Mouse (Mus musculus) CH12.LX (cell line): ENCODE measurements at regions not wholly inside any gene's neighbourhood (a gene's known extent, or its start where the extent isn't known, plus 50 kb on each side); places are given as distances from the start of the nearest gene placed in this dataset.

Experiments
- DNase-seq: peaks from one replicate; pipeline ENCODE4 v3.0.0-alpha.2; 2013; ENCODE audit errors: extremely low read depth
- H3K27ac ChIP-seq: 2 replicates; pipeline ENCODE4 v1.5.1; 2012; ENCODE audit warnings: low read depth, mild to moderate bottlenecking, control low read depth, moderate library complexity; ENCODE audit not compliant: insufficient read depth
- H3K27me3 ChIP-seq: replicated peaks from 2 replicates; pipeline ENCODE3; 2012; ENCODE audit warnings: inconsistent platforms
- H3K36me3 ChIP-seq, 2 experiments: replicated peaks in 1 of 2; 2 replicates each; pipeline versions ENCODE3 to v1.6.1; 2012; ENCODE audit warnings: inconsistent platforms in 1 of 2, low read length in 1 of 2, mild to moderate bottlenecking in 1 of 2, mixed read lengths in 1 of 2, moderate library complexity in 1 of 2; ENCODE audit not compliant: control insufficient read depth in 1 of 2, insufficient read depth in 1 of 2
- H3K4me1 ChIP-seq, 2 experiments: 2 replicates each; pipeline ENCODE4 v1.6.1; 2012; ENCODE audit warnings: inconsistent platforms in 1 of 2, moderate library complexity in 1 of 2; ENCODE audit not compliant: insufficient read depth in 2 of 2, control insufficient read depth in 1 of 2
- H3K4me2 ChIP-seq: 2 replicates; pipeline ENCODE4 v1.6.1; 2012; ENCODE audit warnings: low read depth, mild to moderate bottlenecking, control low read depth; ENCODE audit not compliant: poor library complexity, insufficient read depth, severe bottlenecking
- H3K4me3 ChIP-seq, 3 experiments: fragments of 150-350 bp in 1 of 3; sonication (generic) in 1 of 3; replicated peaks in 1 of 3; 2 replicates each; pipeline versions ENCODE3 to v1.5.1; 2011 to 2012; ENCODE audit warnings: low read depth in 2 of 3, low read length in 2 of 3, mild to moderate bottlenecking in 2 of 3, moderate library complexity in 2 of 3, control low read depth in 1 of 3, improper control_type of control experiment in 1 of 3, inconsistent platforms in 1 of 3, mixed read lengths in 1 of 3; ENCODE audit not compliant: poor library complexity in 1 of 3
- H3K79me2 ChIP-seq: replicated peaks from 2 replicates; pipeline ENCODE4 v1.6.1; 2012; ENCODE audit warnings: mild to moderate bottlenecking, moderate library complexity; ENCODE audit not compliant: control insufficient read depth, poor library complexity, insufficient read depth, severe bottlenecking; ENCODE audit errors: extremely low read depth
- H3K9ac ChIP-seq: 2 replicates; pipeline ENCODE4 v1.6.1; 2012; ENCODE audit warnings: low read depth, mild to moderate bottlenecking, control low read depth, moderate library complexity; ENCODE audit not compliant: insufficient read depth
- H3K9me3 ChIP-seq: replicated peaks from 2 replicates; pipeline ENCODE3; 2012; ENCODE audit warnings: low read length, inconsistent platforms, mixed read lengths
- BHLHE40 ChIP-seq: IDR thresholded peaks from 2 replicates; pipeline ENCODE4 v1.6.1; 2011; ENCODE audit warnings: mild to moderate bottlenecking, low read depth, low read length, improper control_type of control experiment
- CTCF ChIP-seq, 2 experiments: IDR thresholded peaks in 1 of 2; conservative IDR thresholded peaks in 1 of 2; 2 replicates each; pipeline ENCODE4 v1.5.1; 2011 to 2012; ENCODE audit warnings: low read depth in 2 of 2, low read length in 2 of 2, improper control_type of control experiment in 1 of 2, inconsistent platforms in 1 of 2, mild to moderate bottlenecking in 1 of 2, moderate library complexity in 1 of 2
- E2F4 ChIP-seq: IDR thresholded peaks from 2 replicates; pipeline ENCODE4 v1.6.1; 2011; ENCODE audit warnings: low read depth, low read length, improper control_type of control experiment; ENCODE audit not compliant: insufficient replicate concordance
- EP300 ChIP-seq: IDR thresholded peaks from 2 replicates; pipeline ENCODE4 v1.6.1; 2011; ENCODE audit warnings: low read length, improper control_type of control experiment
- GABPA ChIP-seq: IDR thresholded peaks from 2 replicates; pipeline ENCODE4 v1.6.1; 2012; ENCODE audit warnings: low read depth, low read length, improper control_type of control experiment, inconsistent platforms; ENCODE audit not compliant: insufficient replicate concordance
- IRF4 ChIP-seq: IDR thresholded peaks from 2 replicates; pipeline ENCODE4 v1.6.1; 2014; ENCODE audit warnings: low read depth, mild to moderate bottlenecking, inconsistent platforms, low read length, improper control_type of control experiment
- JUN ChIP-seq: IDR thresholded peaks from 2 replicates; pipeline ENCODE4 v1.6.1; 2011; ENCODE audit warnings: low read depth, mild to moderate bottlenecking, low read length, improper control_type of control experiment, moderate library complexity; ENCODE audit not compliant: insufficient read depth
- JUND ChIP-seq: conservative IDR thresholded peaks from 2 replicates; pipeline ENCODE4 v1.6.1; 2011; ENCODE audit warnings: low read depth, low read length, improper control_type of control experiment
- KAT2A ChIP-seq: IDR thresholded peaks from 2 replicates; pipeline ENCODE4 v1.6.1; 2012; ENCODE audit warnings: low read length, improper control_type of control experiment, inconsistent platforms; ENCODE audit not compliant: insufficient replicate concordance
- MAZ ChIP-seq: IDR thresholded peaks from 2 replicates; pipeline ENCODE4 v1.6.1; 2012; ENCODE audit warnings: low read depth, mild to moderate bottlenecking, inconsistent platforms, low read length, improper control_type of control experiment, moderate library complexity
- MEF2A ChIP-seq: IDR thresholded peaks from 2 replicates; pipeline ENCODE4 v1.6.1; 2014; ENCODE audit warnings: low read depth, mild to moderate bottlenecking, inconsistent platforms, low read length, improper control_type of control experiment, borderline replicate concordance
- MYC ChIP-seq: IDR thresholded peaks from 2 replicates; pipeline ENCODE4 v1.6.1; 2011; ENCODE audit warnings: low read depth, mild to moderate bottlenecking, improper control_type of control experiment, low read length
- NELFE ChIP-seq: IDR thresholded peaks from 2 replicates; pipeline ENCODE4 v1.6.1; 2011; ENCODE audit warnings: low read depth, low read length, improper control_type of control experiment
- NRF1 ChIP-seq: IDR thresholded peaks from 2 replicates; pipeline ENCODE4 v1.6.1; 2014; ENCODE audit warnings: low read depth, mild to moderate bottlenecking, inconsistent platforms, low read length, improper control_type of control experiment, moderate library complexity
- PAX5 ChIP-seq: IDR thresholded peaks from 2 replicates; pipeline ENCODE4 v1.6.1; 2012; ENCODE audit warnings: low read length, inconsistent platforms, mixed read lengths
- POLR2A ChIP-seq: IDR thresholded peaks from 2 replicates; pipeline ENCODE4 v1.6.1; 2011; ENCODE audit warnings: low read depth, mild to moderate bottlenecking, improper control_type of control experiment, low read length
- POLR2AphosphoS2 ChIP-seq: IDR thresholded peaks from 2 replicates; pipeline ENCODE4 v1.6.1; 2011; ENCODE audit warnings: low read depth, low read length, improper control_type of control experiment
- RAD21 ChIP-seq: IDR thresholded peaks from 2 replicates; pipeline ENCODE4 v1.6.1; 2011; ENCODE audit warnings: low read depth, mild to moderate bottlenecking, low read length, improper control_type of control experiment, moderate library complexity
- SIN3A ChIP-seq: IDR thresholded peaks from 2 replicates; pipeline ENCODE4 v1.6.1; 2012; ENCODE audit warnings: low read length, improper control_type of control experiment, inconsistent platforms
- TCF12 ChIP-seq: IDR thresholded peaks from 2 replicates; pipeline ENCODE4 v1.6.1; 2014; ENCODE audit warnings: low read depth, mild to moderate bottlenecking, inconsistent platforms, low read length, improper control_type of control experiment
- dilution Hi-C: fragments of 300-500 bp; cut with MboI; formaldehyde crosslinking; loops from 2 replicates; pipeline ENCODE4 v1.14.3; 2020; ENCODE audit warnings: low sequenced_read_pairs; ENCODE audit not compliant: extremely low pct_unique_long_range_greater_than_20kb, extremely low pct_ligation_motif_present
- in situ Hi-C: fragments of 300-500 bp; cut with MboI; formaldehyde crosslinking; loops from 3 replicates; pipeline ENCODE4 v1.14.3; 2019; ENCODE audit warnings: low sequenced_read_pairs, low pct_ligation_motif_present, low pct_unique_long_range_greater_than_20kb, mixed read lengths

- Histone ChIP-seq H3K27me3 (no peaks in the 10 kb centered on the region), H3K36me3 (no peaks in the 10 kb centered on the region), H3K79me2 (no peaks in the 10 kb centered on the region), H3K9ac (no peak overlapping the region), H3K27ac (no peak overlapping the region), H3K4me2 (no peak overlapping the region), H3K9me3 (no peaks in the 10 kb centered on the region), H3K4me1 (peaks cover 6 to 10% of the 10 kb centered on the region in 2 experiments; a peak in 3 of 4 replicates), H3K4me3 (no peak overlapping the region)
- dilution Hi-C loops, result no loop called here
- TF ChIP-seq BHLHE40 (no peak), JUN (no peak), SIN3A (no peak), TCF12 (no peak)
- DNase-seq, result no peak
- in situ Hi-C loops, result no loop called here
These were observed 206.8 kb upstream of the Serp2 start for GRCm38 (mm10) chr14:76763539-76763938.

GRCm38 (mm10) chr14:76762777-76763176, 206.1 kb upstream of the Serp2 start:
- dilution Hi-C loops, result no loop called here
- no peaks in the 10 kb centered on the region for H3K27me3 ChIP-seq
- in situ Hi-C loops, result no loop called here
- H3K36me3 ChIP-seq, result no peaks in the 10 kb centered on the region
- H3K27ac ChIP-seq, result no peak overlapping the region
- no peak overlapping the region for H3K4me3 ChIP-seq
- peaks cover 6 to 10% of the 10 kb centered on the region in 2 experiments; a peak in 3 of 4 replicates for H3K4me1 ChIP-seq
- H3K9me3 ChIP-seq, result no peaks in the 10 kb centered on the region
- TF ChIP-seq KAT2A, result no peak
- TF ChIP-seq CTCF (conservative IDR thresholded peaks at IDR 0.05 in 1 of 2, IDR thresholded peaks at IDR 0.05 in 1 of 2; ENCODE audit: low read depth in 2 of 2, low read length in 2 of 2), result no peak
- no peak for TF ChIP-seq GABPA
- TF ChIP-seq JUND, result no peak
- no peak for TF ChIP-seq MYC
- TF ChIP-seq PAX5, result no peak
- TF ChIP-seq E2F4, result no peak
- TF ChIP-seq RAD21, result no peak
- TF ChIP-seq MEF2A, result no peak
- no peak for TF ChIP-seq JUN
- TF ChIP-seq, all 38 proteins: peak for 0
- H3K9ac ChIP-seq, result no peak overlapping the region
- no peaks in the 10 kb centered on the region for H3K79me2 ChIP-seq
- no peak overlapping the region for H3K4me2 ChIP-seq
- DNase-seq, result no peak

GRCm38 (mm10) chr14:76761691-76762090, 205.0 kb upstream of the Serp2 start:
- no peaks in the 10 kb centered on the region for H3K79me2 ChIP-seq
- in situ Hi-C loops, result no loop called here
- H3K27ac ChIP-seq, result no peak overlapping the region
- H3K36me3 ChIP-seq, result no peaks in the 10 kb centered on the region
- no peaks in the 10 kb centered on the region for H3K27me3 ChIP-seq
- no peaks in the 10 kb centered on the region for H3K9me3 ChIP-seq
- no peak for TF ChIP-seq NRF1
- TF ChIP-seq NELFE, result no peak
- no peak for TF ChIP-seq JUND
- no peak for TF ChIP-seq MAZ
- TF ChIP-seq PAX5, result no peak
- TF ChIP-seq POLR2AphosphoS2, result no peak
- no peak for TF ChIP-seq IRF4
- TF ChIP-seq POLR2A, result no peak
- TF ChIP-seq EP300, result no peak
- TF ChIP-seq, all 38 proteins: peak for 0
- DNase-seq, result no peak
- dilution Hi-C loops, result no loop called here
- Histone ChIP-seq H3K4me3 (no peak overlapping the region), H3K4me1 (peaks cover 6 to 19% of the 10 kb centered on the region in 2 experiments; a peak in 3 of 4 replicates), H3K4me2 (no peak overlapping the region), H3K9ac (no peak overlapping the region)
